16 mouse cellular contexts compared by ENCODE assay signal in the genomic region with DNA sequence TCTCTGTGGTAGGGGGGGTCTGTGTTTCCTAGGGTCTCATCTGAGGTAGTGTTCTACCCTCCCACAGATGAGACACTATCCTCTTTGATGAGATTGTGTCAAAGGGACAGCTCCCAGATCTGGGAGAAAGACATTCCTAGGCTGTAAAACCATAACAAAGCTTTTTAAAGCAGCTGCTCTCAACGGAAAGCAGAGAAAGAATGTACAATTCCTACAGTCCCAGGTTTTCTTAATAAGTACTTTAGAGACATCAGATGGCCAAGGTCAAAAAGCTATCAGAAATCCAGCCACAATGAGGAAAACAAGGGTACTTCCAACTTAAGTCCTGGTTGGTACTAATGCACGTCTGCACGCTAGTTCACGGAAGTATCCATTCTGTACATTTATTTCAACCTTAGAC.
"Had no signal": no experiment of that assay in that cellular context is flagged by ENCODE, and none has a peak within 500 bp of the region (broad histone marks: within the 10 kb centered on the region; RNA-seq: fewer than 3 reads in every experiment).

No protein-coding gene starts in this region.

- DNase-seq: lung, adult 18-20 months; lung, embryonic 14.5 days; lung, postnatal 10 days; lung, postnatal 4 days; midbrain, embryonic 14.5 days; retina, postnatal 1 day; right cerebral cortex, adult 18-20 months; right cerebral cortex, postnatal 25 days; right cerebral cortex, postnatal 4 days; spleen, adult 18-20 months; thymus, adult 2 months; thymus, postnatal 25 days; thymus, postnatal 4 days had no signal

- H3K4me3 ChIP-seq: midbrain, embryonic 12.5 days; neural tube, embryonic 13.5 days; neural tube, embryonic 15.5 days had no signal

- H3K27ac ChIP-seq: midbrain, embryonic 12.5 days; neural tube, embryonic 13.5 days; neural tube, embryonic 15.5 days had no signal

- H3K36me3 ChIP-seq: midbrain, embryonic 12.5 days; neural tube, embryonic 13.5 days; neural tube, embryonic 15.5 days had no signal

- H3K4me1 ChIP-seq: midbrain, embryonic 12.5 days had no signal

- H3K27me3 ChIP-seq: midbrain, embryonic 12.5 days; neural tube, embryonic 13.5 days; neural tube, embryonic 15.5 days had no signal

- H3K9me3 ChIP-seq: midbrain, embryonic 12.5 days; neural tube, embryonic 13.5 days; neural tube, embryonic 15.5 days had no signal
